Mouse (Mus musculus): ENCODE results near the gene Acbd4.

- TF ChIP-seq POLR2A (IDR thresholded peaks at IDR 0.05; ENCODE audit: insufficient read depth, low read depth, low read length), result no peak
- TF ChIP-seq EP300 (IDR thresholded peaks at IDR 0.05; ENCODE audit: insufficient read depth, low read depth, low read length), result 0 out of 2 replicates have a peak, but pooled peaks have one; percentile 51
Observed at GRCm38 (mm10) chr11:103101866-103102501, 502 bp downstream of the Acbd4 start.
